Mouse (Mus musculus): ENCODE measurements around the gene Kcnmb3. TPM values are rescaled to one million over a fixed set of nuclear protein-coding genes. Genes with fewer than 3 reads are reported as not detected.

Kcnmb3 gene
- not detected in 2 replicates for polyA plus RNA-seq (2012; ENCODE audit: insufficient read depth, insufficient read length, missing spikeins)

- no peak within 1 kb of the TSS for H3K4me3 ChIP-seq (ENCODE audit: insufficient read depth, low read depth, low read length)
- H3K27ac ChIP-seq (replicated peaks; ENCODE audit: low read depth, low read length): no peak within 1 kb of the TSS
- no peaks in the 10 kb centered on the region for H3K4me1 ChIP-seq (ENCODE audit: control insufficient read depth, insufficient read depth, insufficient read length, low read length)
These were observed at the start of gene Kcnmb3 for GRCm38 (mm10) chr3:32492097-32493090. Kcnmb3 (minus strand) TSS chr3:32492231.

GRCm38 (mm10) chr3:32538091-32538490 lies 46.1 kb upstream of the Kcnmb3 start:
- Histone ChIP-seq H3K27ac (replicated peaks; ENCODE audit: low read depth, low read length) (peak overlapping the region; percentile 36; the same call in 1 of the 2 replicates), H3K4me3 (ENCODE audit: insufficient read depth, low read depth, low read length) (no peak overlapping the region)

GRCm38 (mm10) chr3:32537556-32537955 lies 45.5 kb upstream of the Kcnmb3 start:
- no peak overlapping the region for H3K4me3 ChIP-seq (ENCODE audit: insufficient read depth, low read depth, low read length)
- H3K27ac ChIP-seq (replicated peaks; ENCODE audit: low read depth, low read length): peak overlapping the region; percentile 21; the same call in 1 of the 2 replicates
- peaks cover 6% of the 10 kb centered on the region; the same call in 1 of the 2 replicates for H3K4me1 ChIP-seq (ENCODE audit: control insufficient read depth, insufficient read depth, insufficient read length, low read length)

More at GRCm38 (mm10) chr3:32538091-32538490, 46.1 kb upstream of the Kcnmb3 start:
- H3K4me1 ChIP-seq (ENCODE audit: control insufficient read depth, insufficient read depth, insufficient read length, low read length): peaks cover 6% of the 10 kb centered on the region; the same call in 1 of the 2 replicates

GRCm38 (mm10) chr3:32535692-32536091 lies 43.7 kb upstream of the Kcnmb3 start:
- Histone ChIP-seq H3K27ac (replicated peaks; ENCODE audit: low read depth, low read length) (no peak overlapping the region), H3K4me1 (ENCODE audit: control insufficient read depth, insufficient read depth, insufficient read length, low read length) (peaks cover 6% of the 10 kb centered on the region; the same call in 1 of the 2 replicates), H3K4me3 (ENCODE audit: insufficient read depth, low read depth, low read length) (no peak overlapping the region)

GRCm38 (mm10) chr3:32530041-32530440 lies 38.0 kb upstream of the Kcnmb3 start:
- no peaks in the 10 kb centered on the region for H3K4me1 ChIP-seq (ENCODE audit: control insufficient read depth, insufficient read depth, insufficient read length, low read length)
- H3K27ac ChIP-seq (replicated peaks; ENCODE audit: low read depth, low read length): no peak overlapping the region
- peak overlapping the region; percentile 87 for H3K4me3 ChIP-seq (ENCODE audit: insufficient read depth, low read depth, low read length)

GRCm38 (mm10) chr3:32529303-32529898 lies 37.4 kb upstream of the Kcnmb3 start, which contains the start of gene Mfn1:
Mfn1 (plus strand) TSS chr3:32529465.
- Histone ChIP-seq H3K4me3 (ENCODE audit: insufficient read depth, low read depth, low read length) (peak within 1 kb of the TSS; percentile 87), H3K4me1 (ENCODE audit: control insufficient read depth, insufficient read depth, insufficient read length, low read length) (no peaks in the 10 kb centered on the region), H3K27ac (replicated peaks; ENCODE audit: low read depth, low read length) (peak within 1 kb of the TSS; percentile 66)

- Histone ChIP-seq H3K4me1 (ENCODE audit: control insufficient read depth, insufficient read depth, insufficient read length, low read length) (no peaks in the 10 kb centered on the region), H3K27ac (replicated peaks; ENCODE audit: low read depth, low read length) (no peak overlapping the region), H3K4me3 (ENCODE audit: insufficient read depth, low read depth, low read length) (no peak overlapping the region)
These were observed 35.1 kb upstream of the Kcnmb3 start for GRCm38 (mm10) chr3:32527181-32527580.

GRCm38 (mm10) chr3:32513528-32513927 lies 21.5 kb upstream of the Kcnmb3 start:
- Histone ChIP-seq H3K4me1 (ENCODE audit: control insufficient read depth, insufficient read depth, insufficient read length, low read length) (peaks cover 5% of the 10 kb centered on the region; the same call in 1 of the 2 replicates), H3K27ac (replicated peaks; ENCODE audit: low read depth, low read length) (no peak overlapping the region), H3K4me3 (ENCODE audit: insufficient read depth, low read depth, low read length) (no peak overlapping the region)

GRCm38 (mm10) chr3:32512686-32513284 lies 20.8 kb upstream of the Kcnmb3 start:
- H3K4me1 ChIP-seq (ENCODE audit: control insufficient read depth, insufficient read depth, insufficient read length, low read length): peaks cover 5% of the 10 kb centered on the region; the same call in 1 of the 2 replicates
- no peak overlapping the region for H3K4me3 ChIP-seq (ENCODE audit: insufficient read depth, low read depth, low read length)

GRCm38 (mm10) chr3:32511191-32511550 lies 19.1 kb upstream of the Kcnmb3 start:
- H3K4me3 ChIP-seq (ENCODE audit: insufficient read depth, low read depth, low read length): peak overlapping the region; percentile 77

More at GRCm38 (mm10) chr3:32512686-32513284, 20.8 kb upstream of the Kcnmb3 start:
- H3K27ac ChIP-seq (replicated peaks; ENCODE audit: low read depth, low read length): no peak overlapping the region

GRCm38 (mm10) chr3:32510375-32511190 lies 18.6 kb upstream of the Kcnmb3 start:
- peaks cover 5% of the 10 kb centered on the region; the same call in 1 of the 2 replicates for H3K4me1 ChIP-seq (ENCODE audit: control insufficient read depth, insufficient read depth, insufficient read length, low read length)
- H3K4me3 ChIP-seq (ENCODE audit: insufficient read depth, low read depth, low read length): peak overlapping the region; percentile 77
- H3K27ac ChIP-seq (replicated peaks; ENCODE audit: low read depth, low read length): peak overlapping the region; percentile 73

More at GRCm38 (mm10) chr3:32511191-32511550, 19.1 kb upstream of the Kcnmb3 start:
- Histone ChIP-seq H3K27ac (replicated peaks; ENCODE audit: low read depth, low read length) (peak overlapping the region; percentile 73), H3K4me1 (ENCODE audit: control insufficient read depth, insufficient read depth, insufficient read length, low read length) (peaks cover 5% of the 10 kb centered on the region; the same call in 1 of the 2 replicates)

GRCm38 (mm10) chr3:32509496-32510374 lies 17.7 kb upstream of the Kcnmb3 start, which contains the start of gene Zfp639:
Zfp639 (plus strand) TSS chr3:32510259.
- Histone ChIP-seq H3K4me3 (ENCODE audit: insufficient read depth, low read depth, low read length) (peak within 1 kb of the TSS; percentile 77), H3K4me1 (ENCODE audit: control insufficient read depth, insufficient read depth, insufficient read length, low read length) (peaks cover 5% of the 10 kb centered on the region; the same call in 1 of the 2 replicates), H3K27ac (replicated peaks; ENCODE audit: low read depth, low read length) (peak within 1 kb of the TSS; percentile 73)

GRCm38 (mm10) chr3:32508666-32509324 lies 16.8 kb upstream of the Kcnmb3 start:
- Histone ChIP-seq H3K4me3 (ENCODE audit: insufficient read depth, low read depth, low read length) (no peak overlapping the region), H3K27ac (replicated peaks; ENCODE audit: low read depth, low read length) (no peak overlapping the region), H3K4me1 (ENCODE audit: control insufficient read depth, insufficient read depth, insufficient read length, low read length) (peaks cover 5% of the 10 kb centered on the region; the same call in 1 of the 2 replicates)

All from brown adipose tissue, adult 24 weeks (tissue).